Mouse (Mus musculus) neural tube, embryonic 10.5 days (tissue): ENCODE results near the gene Ap1s1.
A peak's percentile ranks its signal among the peaks of the same experiment; 100 is the strongest.

ENCODE experiments used
- DNase-seq: peaks from one replicate; pipeline ENCODE4 v3.0.0-alpha.2; 2017; ENCODE audit warnings: low spot score; ENCODE audit errors: extremely low spot score

Ap1s1 gene

DNA sequence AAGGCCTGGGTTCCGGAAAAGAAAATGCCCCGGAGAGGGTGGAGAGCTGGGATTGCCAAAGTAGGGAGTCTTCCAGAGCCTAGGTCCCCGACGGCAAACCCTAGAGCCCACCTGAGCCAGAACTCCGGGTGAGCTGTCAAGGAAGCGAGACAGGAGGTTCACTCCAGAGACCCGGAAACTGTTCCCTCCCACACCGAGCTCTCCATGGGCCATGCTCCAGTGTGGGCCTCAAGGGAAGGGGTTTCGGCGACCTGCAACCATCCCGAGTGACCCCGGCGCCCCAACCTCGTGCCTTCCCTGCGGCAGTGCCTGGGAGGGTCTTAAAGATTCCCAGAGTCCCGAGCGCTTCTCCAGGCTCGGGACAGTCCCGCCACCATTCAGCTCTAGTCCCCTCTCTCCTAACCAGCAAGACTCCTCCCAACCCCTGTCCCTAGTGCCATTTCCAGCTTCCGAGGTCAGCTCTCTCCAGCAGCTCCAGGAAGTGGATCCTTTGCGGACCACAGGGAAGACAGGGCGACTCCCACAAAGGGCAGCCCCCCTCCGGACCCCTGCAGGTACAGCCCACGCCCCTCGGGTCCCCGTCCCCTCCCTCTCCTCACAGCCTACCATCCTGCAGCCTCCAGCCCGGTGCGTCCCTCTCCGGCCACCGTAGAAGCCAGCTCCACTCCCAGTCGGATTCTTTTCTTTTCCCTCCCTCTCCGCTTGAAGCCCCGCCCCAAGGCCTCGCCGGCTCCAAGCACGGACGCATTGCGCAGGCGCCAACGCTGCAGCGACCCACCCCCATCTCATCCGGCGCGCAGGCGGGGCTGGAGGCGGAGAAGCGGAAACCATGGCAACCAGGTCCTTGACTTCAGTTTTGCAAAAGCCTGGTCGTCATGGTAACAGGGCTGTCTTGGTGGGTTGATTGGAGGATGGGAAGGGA is at the start of gene Ap1s1:
Gene Ap1s1, minus strand, starts transcription at position 734 of the 922 bp plus-strand sequence.
- DNase-seq: peak; percentile 99

DNA sequence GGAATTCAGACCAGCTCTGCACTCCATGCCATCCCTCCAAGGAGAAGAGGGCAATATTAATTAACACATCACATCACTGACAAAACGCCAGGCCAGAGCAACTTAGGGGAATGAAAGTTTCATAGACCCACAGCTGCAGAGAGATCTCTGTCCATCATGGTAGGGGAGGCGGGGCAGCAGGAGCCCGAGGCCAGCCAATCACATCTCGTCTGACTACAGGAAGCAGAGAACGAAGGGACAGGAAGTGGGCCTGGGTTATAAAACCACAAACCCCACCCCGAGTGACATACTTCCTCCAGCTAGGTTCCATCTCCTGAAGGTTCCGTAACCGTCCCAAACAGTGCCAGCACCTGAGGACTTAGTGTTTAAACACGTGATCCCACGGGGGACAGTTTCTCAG is 49.2 kb upstream of the Ap1s1 start:
- DNase-seq: no peak

DNA sequence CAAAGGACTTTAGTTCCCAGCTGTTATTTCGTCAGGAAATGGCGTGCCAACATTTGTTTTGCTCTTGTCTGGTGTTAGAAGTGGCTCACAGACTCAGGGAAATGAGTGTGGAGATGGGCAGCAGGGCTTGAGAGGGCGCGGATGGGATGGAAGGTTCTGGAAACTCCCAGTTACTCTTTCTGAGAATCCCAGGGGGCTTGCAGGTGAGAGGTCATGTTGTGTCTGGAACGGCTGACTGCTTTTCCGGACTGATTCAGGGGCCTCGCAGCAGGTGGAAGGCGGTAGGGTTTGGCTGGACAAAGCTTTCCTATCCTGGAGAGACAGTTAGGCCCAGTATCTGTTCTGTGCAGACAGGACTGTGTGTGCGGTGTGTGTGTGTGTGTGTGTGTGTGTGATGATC is 47.8 kb upstream of the Ap1s1 start:
- no peak for DNase-seq

DNA sequence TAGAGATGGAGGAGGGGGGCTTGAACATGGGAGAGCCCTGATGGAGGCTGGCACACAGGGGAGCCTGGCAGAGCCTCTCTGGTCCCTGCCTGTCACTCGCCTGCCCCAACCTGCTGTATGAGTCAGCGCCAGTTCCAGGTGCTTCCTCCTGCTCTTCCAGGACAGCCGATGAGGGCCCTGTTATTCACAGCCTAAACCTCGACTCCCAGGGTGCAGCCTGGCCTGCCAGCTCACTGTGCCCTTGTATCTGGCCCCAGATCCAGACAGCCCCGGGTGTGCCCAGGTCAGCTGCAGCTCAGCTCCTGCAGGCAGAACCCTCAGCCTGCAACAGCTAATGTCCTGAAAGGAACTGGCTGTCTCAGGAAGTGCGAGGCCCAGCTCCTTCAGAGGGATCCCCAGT is 45.6 kb upstream of the Ap1s1 start:
- DNase-seq: no peak

DNA sequence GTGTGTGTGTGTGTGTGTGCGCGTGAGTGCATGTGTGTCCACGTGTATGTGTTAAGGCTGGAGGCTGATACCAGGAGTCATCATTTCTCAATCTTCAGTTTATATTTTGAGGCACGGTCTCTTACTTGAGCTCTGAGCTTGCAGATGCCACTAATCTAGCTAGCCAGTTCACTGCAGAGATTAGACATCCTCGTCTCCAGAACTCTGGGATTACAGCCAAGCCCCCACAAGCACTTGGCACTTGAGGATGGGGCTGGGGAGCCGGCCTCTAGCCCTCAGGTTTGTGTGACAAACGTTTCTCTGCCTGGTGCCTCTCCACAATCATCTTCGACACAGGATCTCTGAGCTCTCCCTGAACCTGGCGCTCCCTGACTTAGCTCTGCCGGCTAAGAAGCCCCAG is 44.9 kb upstream of the Ap1s1 start:
- no peak for DNase-seq

DNA sequence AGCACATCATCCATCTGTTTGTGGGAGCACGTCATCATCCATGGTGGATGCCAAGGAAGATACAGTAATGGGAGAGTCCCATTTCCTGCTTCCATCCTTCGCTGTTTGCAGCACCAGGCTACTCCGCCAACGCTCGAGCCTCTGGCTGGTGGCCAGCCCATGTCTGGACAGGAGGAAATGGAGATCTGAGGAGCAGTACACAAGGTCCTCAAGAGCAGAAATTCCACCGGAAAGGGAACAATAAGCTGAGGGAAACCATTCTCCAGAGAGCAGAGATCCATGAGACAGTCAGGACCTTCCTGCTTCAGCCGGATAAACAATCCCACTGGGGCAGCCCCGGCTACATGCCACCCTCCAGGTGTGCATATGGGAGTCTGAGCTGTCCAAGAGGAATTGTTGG is 41.5 kb upstream of the Ap1s1 start:
- DNase-seq: no peak

DNA sequence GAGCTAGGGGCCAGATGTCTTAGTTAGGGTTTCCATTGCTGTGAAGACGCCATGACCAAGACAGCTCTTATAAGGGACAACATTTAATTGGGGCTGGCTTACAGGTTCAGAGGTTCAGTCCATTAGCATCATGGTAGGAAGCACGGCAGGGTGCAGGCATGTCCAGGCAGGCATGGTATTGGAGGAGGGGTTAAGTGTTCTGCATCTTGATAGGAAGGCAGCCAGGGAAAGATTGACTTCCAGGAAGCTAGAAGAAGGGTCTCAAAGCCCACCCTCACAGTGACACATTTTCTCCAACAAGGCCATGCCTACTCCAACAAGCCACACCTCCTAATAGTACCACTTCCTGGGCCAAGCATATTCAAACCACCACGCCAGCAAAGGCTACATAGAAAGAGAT is 39.8 kb upstream of the Ap1s1 start:
- DNase-seq: no peak

DNA sequence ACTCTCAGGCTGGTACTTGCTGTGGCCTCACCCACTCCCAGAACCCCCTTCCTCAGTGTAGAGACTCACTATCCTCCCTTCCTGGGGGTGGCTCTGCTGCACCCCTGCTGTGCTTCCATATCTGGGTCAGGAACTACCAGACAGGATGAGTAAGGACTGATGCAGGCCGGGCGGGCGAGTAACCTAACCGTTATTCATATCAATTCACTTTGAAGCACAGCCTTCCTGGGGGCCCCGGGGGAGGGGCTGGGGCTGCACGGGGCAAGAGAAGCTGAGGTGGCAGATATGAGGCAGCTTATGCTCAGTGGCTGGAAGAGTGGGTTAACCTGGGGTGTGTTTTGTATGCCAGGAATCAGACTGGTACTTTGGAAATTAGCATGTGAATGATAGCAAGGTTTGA is 39.1 kb upstream of the Ap1s1 start:
- DNase-seq: no peak

DNA sequence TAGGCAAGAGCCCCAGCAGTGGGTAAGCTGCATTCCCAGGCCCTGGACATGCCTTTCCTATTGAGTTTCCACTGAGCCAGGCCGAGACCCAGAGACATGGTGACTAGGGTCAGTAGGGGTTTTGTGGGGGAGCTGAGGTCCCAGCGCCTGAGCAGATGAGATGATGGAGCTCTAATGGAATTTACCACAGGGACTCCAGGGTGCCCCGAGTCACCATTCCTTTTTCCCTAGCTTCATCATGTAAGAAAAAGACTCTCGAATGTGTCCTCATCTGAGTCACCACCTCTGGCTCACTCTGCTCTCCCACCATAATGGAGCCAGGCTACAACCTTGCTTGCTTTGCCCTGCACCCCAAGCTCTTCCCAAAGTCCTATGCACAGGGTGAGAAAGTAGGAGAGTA is 37.1 kb upstream of the Ap1s1 start:
- no peak for DNase-seq

DNA sequence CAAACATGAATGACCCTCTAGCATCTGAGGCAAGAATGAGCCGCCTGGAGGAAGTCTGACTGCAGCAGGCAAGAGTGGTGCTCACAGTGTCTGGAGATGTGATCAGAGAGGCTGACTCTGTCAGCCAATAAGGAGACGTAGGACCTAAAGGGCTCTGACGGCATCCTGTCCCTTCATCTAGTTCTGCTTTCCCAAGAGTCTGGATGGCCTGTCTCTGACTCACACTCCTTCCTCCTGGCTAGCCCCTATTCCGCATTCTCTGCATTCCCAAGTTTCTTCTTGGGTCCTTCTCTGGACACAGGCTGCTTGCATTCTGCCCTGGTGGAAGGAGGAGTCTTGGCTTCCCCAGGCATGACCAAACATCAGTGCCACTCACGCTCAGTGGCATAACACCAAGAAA is 33.9 kb upstream of the Ap1s1 start:
- DNase-seq: no peak

DNA sequence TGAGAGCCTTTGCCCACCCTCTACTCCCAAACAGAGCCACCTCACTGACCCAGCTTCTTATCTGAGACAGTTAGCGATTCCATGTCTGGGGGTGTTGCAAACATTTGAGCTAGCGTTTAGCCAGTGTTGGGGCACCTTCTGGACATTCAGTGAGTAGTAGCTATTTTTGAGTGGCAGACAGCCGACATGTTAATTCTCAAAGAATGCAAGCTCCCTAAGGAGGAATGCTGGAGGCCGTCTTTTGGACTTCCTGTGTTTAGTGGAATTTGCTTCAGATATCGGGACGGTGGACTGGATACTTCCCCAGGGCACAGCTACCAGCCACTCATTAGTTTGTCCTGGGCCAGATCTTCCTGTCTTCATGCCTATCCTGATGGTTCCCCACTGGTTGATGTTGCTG is 32.7 kb upstream of the Ap1s1 start:
- DNase-seq: no peak

DNA sequence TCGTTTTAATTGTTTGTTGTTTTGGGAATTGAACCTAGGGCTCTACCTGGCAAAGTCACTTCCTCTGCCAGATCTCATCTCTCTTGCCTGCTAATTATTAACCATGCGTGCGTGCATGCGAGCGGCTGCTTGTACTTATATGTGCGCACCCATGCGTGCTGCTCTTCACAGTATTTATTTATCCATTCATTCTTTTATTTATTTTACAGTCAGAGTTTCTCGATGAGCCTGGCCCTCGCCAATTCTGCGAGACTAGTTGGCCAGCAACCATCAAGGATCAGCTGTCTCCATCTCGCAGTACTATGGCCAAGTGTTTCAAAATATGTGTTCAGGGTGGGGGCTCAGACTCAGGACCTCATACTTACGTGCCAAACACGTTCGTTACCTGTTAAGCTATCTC is 32.1 kb upstream of the Ap1s1 start:
- no peak for DNase-seq

DNA sequence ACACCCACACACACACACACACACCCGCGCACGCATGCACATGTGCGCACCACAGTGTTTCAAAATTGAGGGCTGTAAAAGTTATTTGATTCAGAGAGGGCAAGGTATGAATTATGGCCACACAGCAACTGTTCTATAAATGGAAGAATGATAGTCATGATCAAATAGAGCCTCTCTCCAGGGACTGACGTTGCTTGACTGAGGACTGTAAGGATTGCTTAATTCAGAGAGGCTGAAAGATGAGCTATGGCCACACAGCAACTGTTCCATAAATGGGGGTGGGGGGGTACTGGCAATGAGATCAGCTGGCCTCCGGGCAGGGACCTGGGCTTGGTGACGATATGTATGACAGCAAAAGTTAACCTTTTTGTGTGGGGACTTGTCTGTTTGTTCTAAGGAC is 31.3 kb upstream of the Ap1s1 start:
- DNase-seq: no peak

DNA sequence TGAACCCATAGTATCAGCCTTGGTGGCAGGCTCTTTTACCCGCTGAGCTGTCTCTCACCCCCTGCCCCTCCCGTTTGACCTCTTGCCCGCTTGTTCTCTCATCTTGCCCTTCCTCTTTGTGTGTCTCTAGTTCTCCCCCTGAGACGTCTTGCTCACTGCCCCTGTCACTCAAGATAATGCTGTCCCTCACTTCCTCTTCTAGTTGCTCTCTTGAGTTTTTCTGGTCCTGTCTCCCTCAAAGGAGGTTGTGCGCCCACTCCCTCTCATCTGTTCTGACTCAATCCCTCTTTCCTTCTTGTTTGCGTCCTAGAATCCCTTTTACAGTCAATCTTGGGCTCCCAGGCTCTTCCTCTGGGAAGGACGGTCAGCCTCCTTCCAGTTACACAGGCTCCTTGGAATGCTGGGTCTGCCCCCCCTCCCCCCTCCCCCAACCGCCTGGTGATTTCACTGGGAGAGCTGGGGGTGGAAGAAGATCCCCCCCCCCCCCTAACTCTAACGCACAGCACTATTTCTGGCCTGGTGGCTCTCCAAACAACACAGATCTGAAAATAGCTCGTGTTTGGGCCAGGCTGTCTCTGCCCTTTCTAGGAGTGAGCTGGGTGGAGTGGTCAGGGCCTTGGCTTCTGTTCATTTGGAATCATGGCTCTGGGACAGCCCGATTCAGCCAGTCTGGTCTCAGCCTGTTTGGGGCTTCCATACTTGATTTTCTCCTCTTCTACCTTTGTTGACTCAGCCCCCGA is 30.4 kb upstream of the Ap1s1 start:
- no peak for DNase-seq

DNA sequence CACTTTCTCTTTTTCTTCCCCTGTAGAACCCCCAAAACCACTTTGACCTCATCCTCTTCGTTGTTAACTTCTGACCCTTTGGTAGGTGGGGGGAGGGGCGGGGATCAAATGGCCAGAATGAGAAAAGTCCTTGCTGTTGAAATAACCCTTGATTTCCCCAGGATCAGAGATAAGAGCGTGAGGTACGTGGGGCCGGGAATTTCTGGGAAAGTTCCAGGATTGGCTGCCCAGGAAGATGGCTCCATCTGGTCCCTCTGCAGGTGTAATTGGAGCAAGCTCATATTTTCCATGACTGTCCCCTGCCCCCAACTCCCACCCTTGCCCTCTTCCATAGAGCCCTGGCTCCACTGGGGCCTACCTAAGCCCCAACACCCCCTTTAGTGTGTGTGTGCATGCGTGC is 29.8 kb upstream of the Ap1s1 start:
- DNase-seq: no peak

DNA sequence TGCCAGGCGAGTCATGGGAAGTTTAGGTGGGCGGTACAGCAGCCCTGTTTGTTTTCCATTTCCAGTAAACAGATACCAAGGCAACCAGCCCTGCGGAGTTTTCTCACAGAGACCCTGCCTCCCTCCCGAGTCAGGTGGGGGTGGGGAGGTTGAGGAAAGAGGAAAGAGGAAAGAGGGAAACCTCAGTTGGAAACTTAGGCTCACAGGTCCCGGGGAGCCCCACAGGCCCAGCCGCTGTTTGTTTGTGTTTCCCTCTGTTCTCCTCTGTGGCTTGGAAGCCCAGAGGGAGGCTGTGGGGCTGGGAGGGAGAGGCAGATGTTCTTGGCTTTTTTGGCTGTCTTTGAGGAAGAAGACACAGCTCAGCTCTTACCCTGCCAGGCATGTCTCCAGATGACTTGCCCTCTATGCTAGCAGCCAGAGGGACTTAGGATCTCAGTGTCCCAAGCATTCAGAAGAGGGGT is 28.3 kb upstream of the Ap1s1 start:
- DNase-seq: no peak

DNA sequence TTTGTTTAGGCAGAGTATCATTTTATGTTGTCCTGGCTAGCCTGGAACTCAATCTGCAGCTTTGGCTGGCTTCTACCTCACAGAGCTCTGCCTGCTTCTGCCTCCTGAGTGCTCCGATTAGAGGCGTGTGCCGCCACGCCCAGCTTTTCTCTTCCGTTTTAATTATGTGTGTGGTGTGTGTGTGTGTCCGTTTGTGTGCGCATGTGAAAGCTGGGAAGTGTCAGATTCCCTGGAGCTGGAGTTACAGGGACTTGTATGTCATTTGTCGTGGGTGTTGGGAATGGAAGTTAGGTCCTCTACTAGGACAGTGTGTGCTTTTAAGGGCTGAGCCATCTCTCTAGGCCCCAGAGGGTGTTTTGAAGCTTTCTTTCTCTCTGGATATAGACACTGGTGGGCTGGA is 27.2 kb upstream of the Ap1s1 start:
- no peak for DNase-seq

DNA sequence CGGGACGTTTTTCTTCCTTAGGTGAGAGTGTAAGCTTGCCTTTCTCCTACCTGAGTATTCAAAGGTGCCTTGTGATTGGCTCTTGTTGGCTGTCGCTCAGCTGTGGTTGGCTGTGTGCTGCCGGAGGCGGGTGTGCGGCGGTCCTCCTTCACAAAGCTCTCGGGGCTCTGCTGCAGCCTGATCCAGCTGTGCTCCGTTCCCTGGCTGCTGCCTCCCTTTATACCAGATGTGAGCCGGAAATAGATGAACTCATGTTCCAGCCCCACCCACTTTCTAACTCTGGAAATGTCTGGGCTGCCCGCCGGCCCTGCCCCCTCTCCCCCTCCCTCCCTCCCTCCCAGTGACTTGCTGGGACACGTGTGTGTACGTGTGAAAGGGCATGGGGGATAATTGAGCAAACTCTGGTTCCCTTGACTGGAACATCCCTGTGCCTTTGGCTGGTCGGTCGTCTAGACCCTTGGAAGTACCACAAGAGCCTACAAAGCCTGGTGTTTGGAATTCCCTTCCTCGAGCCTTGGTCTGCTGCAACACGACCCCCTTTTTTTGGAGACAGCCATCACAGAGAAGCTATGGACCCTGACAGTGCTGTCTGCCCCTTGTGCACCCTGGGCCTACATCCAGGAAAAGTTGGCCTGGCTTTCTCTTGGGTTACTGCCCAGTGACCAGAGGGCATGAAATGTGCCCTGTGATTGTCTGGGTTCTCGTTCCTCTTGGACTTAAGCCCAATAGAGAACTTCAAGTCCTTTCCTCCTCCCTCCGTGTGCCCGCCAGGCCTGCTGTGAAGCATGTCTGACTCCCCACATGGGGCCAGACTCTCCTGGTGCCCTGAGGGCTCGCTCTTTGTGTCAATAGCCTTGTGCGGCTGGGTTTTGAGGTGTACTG is 26.4 kb upstream of the Ap1s1 start, which contains the start of gene Serpine1:
Gene Serpine1, minus strand, starts transcription at position 190 of the 882 bp plus-strand sequence.
- peak; percentile 63 for DNase-seq

DNA sequence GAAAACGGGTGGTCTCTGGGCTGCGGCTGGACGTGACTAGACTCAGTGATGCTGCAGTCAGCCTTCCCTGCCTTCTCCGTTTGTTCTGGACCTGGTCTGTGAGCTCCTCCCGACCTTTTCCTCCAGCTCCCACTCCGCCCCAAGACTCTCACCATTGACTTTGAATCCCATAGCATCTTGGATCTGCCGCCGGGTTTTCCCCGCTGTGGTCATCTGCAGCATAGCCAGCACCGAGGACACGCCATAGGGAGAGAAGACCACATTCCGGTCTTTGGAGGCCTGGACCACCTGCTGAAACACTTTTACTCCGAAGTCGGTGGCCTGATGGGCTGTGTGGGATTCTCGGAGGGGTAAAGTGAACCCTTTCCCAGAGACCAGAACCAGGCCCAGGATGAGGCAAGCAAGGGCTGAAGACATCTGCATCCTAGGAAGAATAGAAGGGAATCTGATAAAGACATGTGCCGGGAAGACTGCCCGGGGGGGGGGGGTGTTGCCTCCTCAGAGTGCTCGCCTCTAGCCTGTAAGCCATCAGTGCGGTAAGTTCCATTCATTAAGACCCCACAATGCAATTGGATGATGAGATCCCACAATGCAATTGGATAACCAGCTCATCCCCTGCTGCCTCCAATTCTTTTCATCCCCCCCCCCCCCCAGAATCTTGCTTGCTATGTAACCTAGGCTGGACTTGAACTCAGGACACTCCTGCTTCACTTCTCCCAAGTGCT is 25.1 kb upstream of the Ap1s1 start:
- DNase-seq: no peak

DNA sequence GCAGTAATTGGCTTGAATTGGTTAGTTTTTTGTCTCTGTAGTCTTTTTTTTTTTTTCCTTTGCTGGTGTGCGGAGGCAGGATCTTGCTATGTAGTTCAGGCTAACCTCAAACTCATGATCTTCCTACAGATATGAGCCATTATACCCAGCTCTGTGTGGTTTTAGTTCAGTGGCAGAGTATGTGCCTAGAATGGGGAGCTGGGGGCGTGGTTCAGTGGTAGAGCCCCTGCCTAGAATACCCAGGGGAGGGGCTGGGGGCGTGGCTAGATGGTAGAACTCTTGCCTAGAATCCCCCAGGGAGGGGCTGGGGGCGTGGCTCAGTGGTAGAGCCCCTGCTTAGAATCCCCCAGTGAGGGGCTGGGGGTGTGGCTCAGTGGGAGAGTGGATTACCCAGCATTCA is 22.8 kb upstream of the Ap1s1 start:
- DNase-seq: no peak

DNA sequence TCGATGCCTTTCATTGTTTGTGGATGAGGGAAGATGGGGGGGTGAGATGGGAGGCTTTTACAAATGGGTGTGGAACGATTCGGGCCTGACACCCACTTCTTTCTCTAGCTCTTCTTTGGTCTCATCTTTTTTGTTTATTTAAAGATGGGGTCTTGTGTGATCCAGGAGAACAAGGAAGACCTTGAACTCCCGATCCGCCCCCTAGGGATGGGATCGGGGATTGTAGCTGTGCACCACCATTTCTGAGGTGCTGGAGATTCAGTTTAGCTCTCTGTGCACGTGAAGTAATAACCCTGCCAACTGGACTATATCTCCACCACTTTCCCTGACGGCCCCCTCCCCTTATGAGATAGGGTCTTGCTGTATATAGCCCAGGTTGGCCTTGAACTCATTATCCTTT is 20.0 kb upstream of the Ap1s1 start:
- DNase-seq: no peak
